Mouse (Mus musculus) embryonic facial prominence, embryonic 11.5 days (tissue): Measurements from ENCODE around the gene Smcr8. TPM values are rescaled to one million over a fixed set of nuclear protein-coding genes. Genes with fewer than 3 reads are reported as not detected.
A peak's percentile ranks its signal among the peaks of the same experiment; 100 is the strongest.

Experiments
- ATAC-seq: fragments of 200-750 bp; cut with Nextera tagmentation; replicated peaks from 2 replicates; pipeline ENCODE4 v1.8.0; 2017; ENCODE audit warnings: low read depth; ENCODE audit not compliant: insufficient number of reproducible peaks, low FRiP score, low TSS enrichment
- DNase-seq: peaks from one replicate; pipeline ENCODE4 v3.0.0-alpha.2; 2015; ENCODE audit warnings: low spot score
- H3K27ac ChIP-seq: fragments of 300-500 bp; sonication (generic); replicated peaks from 2 replicates; pipeline ENCODE4 v1.5.1; 2014; ENCODE audit warnings: mild to moderate bottlenecking, low read depth, low read length, control low read depth
- H3K27me3 ChIP-seq: fragments of 300-500 bp; sonication (generic); 2 replicates; pipeline ENCODE4 v1.6.1; 2014; ENCODE audit warnings: mild to moderate bottlenecking, low read length, moderate library complexity, mixed read lengths; ENCODE audit not compliant: control insufficient read depth, insufficient read depth
- H3K36me3 ChIP-seq: fragments of 300-500 bp; sonication (generic); replicated peaks from 2 replicates; pipeline ENCODE4 v1.6.1; 2014; ENCODE audit warnings: low read depth, mild to moderate bottlenecking, low read length, moderate library complexity, mixed read lengths; ENCODE audit not compliant: control insufficient read depth, insufficient read depth
- H3K4me1 ChIP-seq: fragments of 300-500 bp; sonication (generic); 2 replicates; pipeline ENCODE4 v1.6.1; 2014; ENCODE audit warnings: low read length, mixed read lengths; ENCODE audit not compliant: control insufficient read depth, insufficient read depth
- H3K4me2 ChIP-seq: fragments of 300-500 bp; sonication (generic); 2 replicates; pipeline ENCODE4 v1.6.1; 2014; ENCODE audit warnings: low read depth, mild to moderate bottlenecking, control low read depth, low read length, moderate library complexity
- H3K4me3 ChIP-seq: fragments of 300-500 bp; sonication (generic); 2 replicates; pipeline ENCODE4 v1.5.1; 2014; ENCODE audit warnings: low read depth, low read length, control low read depth
- H3K9ac ChIP-seq: fragments of 300-500 bp; sonication (generic); replicated peaks from 2 replicates; pipeline ENCODE4 v1.6.1; 2014; ENCODE audit warnings: mild to moderate bottlenecking, control low read depth, low read length
- H3K9me3 ChIP-seq: fragments of 300-500 bp; sonication (generic); replicated peaks from 2 replicates; pipeline ENCODE4 v1.6.1; 2016; ENCODE audit warnings: mild to moderate bottlenecking, low read length, inconsistent platforms, mixed read lengths; ENCODE audit not compliant: control insufficient read depth
- WGBS: fragments of 180-500 bp; shearing (Covaris S2); extraction: QIAGEN DNeasy Blood & Tissue Kit; methylation state at CpG from one replicate; pipeline ENCODE4 v1.1.7; 2014; 5-methylcytosine and 5-hydroxymethylcytosine counted together
- polyA plus RNA-seq: library from polyadenylated mRNA; unstranded; fragments of >200 nt; fragmentation: Nextera tagmentation; extraction: Ambion mirVana; gene quantifications from 2 replicates; pipeline ENCODE4 v1.2.1, GENCODE M21; 2014

Smcr8 gene
- polyA plus RNA-seq, 1 experiment from 2014 or later, result 9.9 TPM

DNA sequence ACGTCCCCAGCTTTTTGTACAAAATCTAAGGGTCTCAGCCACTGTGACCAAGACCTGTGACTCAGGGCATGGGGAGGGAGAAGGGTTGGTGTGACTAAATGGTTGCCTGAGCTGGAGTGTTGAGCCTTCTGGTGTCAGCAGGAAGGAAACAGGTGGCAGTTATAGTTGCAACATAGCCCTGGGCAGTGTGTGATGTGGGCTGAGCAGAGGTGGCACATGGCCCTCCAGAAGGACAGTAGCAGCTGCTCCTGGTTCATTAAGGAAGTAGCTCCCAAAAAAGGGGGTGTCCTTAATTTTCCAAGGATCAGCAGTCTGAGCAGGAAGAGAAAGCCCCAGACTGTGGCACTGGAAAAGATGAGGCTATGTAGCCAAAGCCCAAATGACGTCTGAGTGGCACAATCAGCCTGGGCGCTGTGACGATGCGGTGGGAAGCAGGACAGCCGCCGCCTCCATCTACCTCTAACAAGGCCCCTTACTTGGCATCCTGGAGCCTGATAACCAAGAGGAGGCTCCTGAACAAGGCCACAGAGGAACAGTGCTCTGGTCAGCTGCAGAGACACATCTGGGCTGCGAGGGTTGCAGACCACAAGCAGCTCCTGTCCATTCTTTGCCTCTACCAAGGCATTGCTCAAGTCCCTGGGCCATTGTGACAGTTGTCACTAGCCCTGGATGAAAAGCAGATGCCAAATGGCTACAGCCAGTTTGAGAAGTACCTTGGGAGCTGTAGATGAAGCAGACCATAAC is 7.0 kb downstream of the Smcr8 start:
- no peak overlapping the region for H3K9ac ChIP-seq
- H3K27me3 ChIP-seq, result no peaks in the 10 kb centered on the region
- H3K9me3 ChIP-seq, result no peaks in the 10 kb centered on the region
- H3K27ac ChIP-seq, result no peak overlapping the region
- peaks cover 4% of the 10 kb centered on the region; the same call in 1 of the 2 replicates for H3K36me3 ChIP-seq
- H3K4me2 ChIP-seq, result no peak overlapping the region
- no peaks in the 10 kb centered on the region; the same call in 1 of the 2 replicates for H3K4me1 ChIP-seq
- no peak for DNase-seq
- H3K4me3 ChIP-seq, result no peak overlapping the region
- WGBS, result 88% methylated on average over 8 of the region's 8 CpGs
- ATAC-seq, result no peak

DNA sequence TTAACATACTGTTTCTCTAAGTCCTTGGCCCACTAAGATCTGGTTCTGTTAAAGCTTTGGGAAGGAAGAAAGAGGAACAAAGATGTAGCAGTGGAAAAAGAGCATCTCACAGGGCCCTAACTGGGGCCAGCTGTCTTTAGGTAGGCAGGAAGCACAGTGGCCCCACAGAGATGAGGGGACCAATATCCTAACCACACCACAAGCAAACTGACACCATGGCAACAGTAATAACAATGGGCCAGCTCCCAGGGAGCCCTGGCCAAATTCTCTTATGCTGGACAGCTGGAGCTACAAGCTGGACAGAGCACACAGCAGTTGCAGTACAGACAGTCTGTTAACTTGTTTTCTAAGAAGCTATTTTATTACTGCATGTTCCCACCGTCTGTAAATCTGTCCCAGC is 10.3 kb downstream of the Smcr8 start:
- H3K27ac ChIP-seq, result no peak overlapping the region
- no peaks in the 10 kb centered on the region for H3K27me3 ChIP-seq
- peaks cover 6% of the 10 kb centered on the region; the same call in 1 of the 2 replicates for H3K36me3 ChIP-seq
- H3K4me2 ChIP-seq, result no peak overlapping the region
- H3K9me3 ChIP-seq, result no peaks in the 10 kb centered on the region
- DNase-seq, result no peak
- WGBS, result 79% methylated on average over 1 of the region's 1 CpGs
- H3K9ac ChIP-seq, result no peak overlapping the region
- no peak for ATAC-seq
- H3K4me3 ChIP-seq, result no peak overlapping the region
- H3K4me1 ChIP-seq, result no peaks in the 10 kb centered on the region

DNA sequence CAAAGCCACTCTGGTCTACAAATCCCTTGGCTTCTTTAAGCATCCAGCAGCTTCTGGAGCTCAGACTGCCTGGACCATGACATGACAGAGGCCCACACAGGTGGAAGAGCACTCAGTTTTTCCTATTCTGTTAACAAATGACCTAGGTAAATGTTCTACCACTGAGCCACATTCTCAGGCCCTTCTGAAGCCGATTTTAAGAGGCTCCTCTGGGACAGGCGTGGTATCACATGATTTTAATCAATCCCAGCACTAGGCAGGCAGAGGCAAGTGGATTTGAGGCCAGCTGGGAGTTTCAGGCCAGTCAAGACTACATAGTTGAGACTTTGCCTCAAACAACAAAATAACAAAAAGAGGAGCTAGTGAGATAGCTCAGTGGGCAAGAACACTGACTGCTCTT is 13.1 kb downstream of the Smcr8 start:
- WGBS, result 57% methylated on average over 2 of the region's 2 CpGs
- no peaks in the 10 kb centered on the region for H3K4me1 ChIP-seq
- DNase-seq, result no peak
- H3K27ac ChIP-seq, result no peak overlapping the region
- H3K9me3 ChIP-seq, result no peaks in the 10 kb centered on the region
- no peaks in the 10 kb centered on the region for H3K27me3 ChIP-seq
- ATAC-seq, result no peak
- no peak overlapping the region for H3K9ac ChIP-seq
- H3K36me3 ChIP-seq, result peaks cover 6% of the 10 kb centered on the region; the same call in 1 of the 2 replicates
- no peak overlapping the region for H3K4me2 ChIP-seq
- no peak overlapping the region for H3K4me3 ChIP-seq

DNA sequence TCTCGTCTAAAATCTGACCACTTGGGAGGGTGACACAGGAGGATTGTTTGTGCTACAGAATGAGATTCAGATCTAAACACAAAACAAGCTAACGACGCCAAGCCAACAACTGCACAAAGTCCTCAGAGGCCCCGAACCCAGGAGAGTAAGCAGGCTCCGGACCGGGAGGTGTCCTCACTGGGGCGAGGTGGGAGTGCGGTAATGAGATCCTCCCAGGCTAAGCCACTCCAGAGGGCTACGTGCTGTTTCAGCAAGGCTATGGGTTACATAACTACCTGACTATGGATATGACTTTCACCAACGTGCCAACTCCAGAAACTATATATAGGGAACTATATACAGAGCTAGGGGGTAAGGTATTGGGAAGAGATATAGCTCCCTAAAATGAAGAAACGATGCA is 19.0 kb downstream of the Smcr8 start:
- H3K4me2 ChIP-seq, result no peak overlapping the region
- peaks cover 5% of the 10 kb centered on the region for H3K36me3 ChIP-seq
- H3K4me3 ChIP-seq, result no peak overlapping the region
- no peak overlapping the region for H3K9ac ChIP-seq
- no peaks in the 10 kb centered on the region for H3K4me1 ChIP-seq
- 92% methylated on average over 11 of the region's 11 CpGs for WGBS
- no peaks in the 10 kb centered on the region for H3K27me3 ChIP-seq
- DNase-seq (no peak), ATAC-seq (no peak)
- H3K27ac ChIP-seq, result no peak overlapping the region
- H3K9me3 ChIP-seq, result no peaks in the 10 kb centered on the region

DNA sequence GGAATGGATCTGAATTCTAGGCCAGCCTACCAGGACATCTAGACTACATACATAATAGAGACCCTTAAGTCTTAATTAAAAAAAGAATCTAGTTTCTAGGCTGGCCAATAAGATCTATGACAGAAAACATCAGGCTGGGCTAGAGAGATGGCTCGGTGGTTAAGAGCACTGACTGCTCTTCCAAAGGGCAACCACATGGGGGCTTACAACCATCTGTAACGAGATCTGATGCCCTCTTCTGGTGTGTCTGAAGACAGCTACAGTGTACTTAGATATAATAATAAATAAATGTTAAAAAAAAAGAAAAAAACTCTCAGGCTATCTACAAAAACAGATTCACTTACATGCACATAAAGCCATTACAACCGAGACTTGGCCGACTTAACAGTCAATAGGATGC is 22.7 kb downstream of the Smcr8 start:
- Histone ChIP-seq H3K36me3 (peaks cover 2% of the 10 kb centered on the region), H3K4me2 (no peak overlapping the region), H3K4me1 (no peaks in the 10 kb centered on the region), H3K27ac (no peak overlapping the region), H3K27me3 (no peaks in the 10 kb centered on the region), H3K9me3 (no peaks in the 10 kb centered on the region), H3K9ac (no peak overlapping the region), H3K4me3 (no peak overlapping the region)
- WGBS, result 75% methylated on average over 4 of the region's 4 CpGs
- DNase-seq, result no peak
- no peak for ATAC-seq

DNA sequence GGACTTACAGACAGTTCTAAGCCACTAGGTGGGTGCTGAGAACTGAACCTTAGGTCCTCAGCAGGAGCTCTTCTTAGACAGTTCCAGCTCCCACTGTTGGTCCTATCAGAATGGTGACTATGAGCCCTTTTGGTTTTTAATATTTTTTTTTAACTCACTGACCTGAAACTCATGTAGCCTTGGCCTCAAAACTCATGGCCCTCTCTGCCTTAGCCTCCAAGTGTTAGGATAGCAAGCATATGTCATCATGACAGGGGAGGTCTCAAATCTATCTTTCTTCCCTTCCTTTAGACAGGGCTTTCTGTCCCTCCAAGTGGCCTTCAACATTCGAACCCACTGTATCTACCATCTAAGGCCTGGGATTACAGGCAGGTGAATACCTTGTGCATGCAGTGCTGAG is 23.6 kb downstream of the Smcr8 start:
- 100% methylated on average over 1 of the region's 1 CpGs for WGBS
- no peaks in the 10 kb centered on the region for H3K27me3 ChIP-seq
- no peaks in the 10 kb centered on the region for H3K4me1 ChIP-seq
- no peak overlapping the region for H3K4me2 ChIP-seq
- H3K9ac ChIP-seq, result no peak overlapping the region
- no peak overlapping the region for H3K4me3 ChIP-seq
- no peak for DNase-seq
- H3K9me3 ChIP-seq, result no peaks in the 10 kb centered on the region
- ATAC-seq, result no peak
- H3K36me3 ChIP-seq, result peaks cover 2% of the 10 kb centered on the region
- no peak overlapping the region for H3K27ac ChIP-seq

DNA sequence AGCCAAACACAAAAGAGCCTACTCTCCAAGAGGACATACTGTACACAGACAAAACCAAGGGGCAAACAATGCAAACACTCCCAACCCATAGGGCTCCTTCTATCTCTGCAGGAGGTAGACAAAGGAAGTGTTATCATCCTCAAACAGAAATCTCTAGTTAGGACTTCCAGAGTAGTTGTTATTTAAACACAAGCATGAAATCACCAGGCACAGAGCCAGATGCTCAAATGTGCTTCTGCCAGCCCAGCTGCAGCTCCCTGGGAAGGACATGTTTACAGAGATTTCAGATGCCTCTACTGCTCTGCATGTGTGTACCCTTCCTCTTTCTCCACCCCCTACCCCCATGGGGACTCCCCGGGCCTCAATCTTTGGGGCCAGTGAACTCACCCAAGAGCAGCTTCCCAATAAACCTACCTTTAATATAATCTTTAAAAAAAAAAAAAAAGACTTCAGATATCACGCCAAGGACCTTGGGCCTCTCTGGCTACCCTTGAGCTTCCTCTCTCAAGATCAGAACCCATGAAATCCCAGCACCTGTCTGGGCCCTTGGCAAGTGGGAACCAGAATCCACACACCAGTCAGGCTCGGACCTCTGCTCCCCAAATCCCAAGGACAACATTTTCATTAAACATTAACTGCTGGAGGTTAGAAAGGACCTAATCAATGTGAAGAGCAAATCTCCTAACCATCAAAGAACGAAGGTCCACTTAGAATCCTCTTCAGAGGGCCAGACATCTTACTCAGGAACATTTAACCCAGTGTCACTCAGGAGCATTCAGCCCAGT is 31.2 kb downstream of the Smcr8 start:
- no peaks in the 10 kb centered on the region for H3K9me3 ChIP-seq
- no peaks in the 10 kb centered on the region for H3K36me3 ChIP-seq
- H3K9ac ChIP-seq, result no peak overlapping the region
- H3K27ac ChIP-seq, result no peak overlapping the region
- H3K4me1 ChIP-seq, result no peaks in the 10 kb centered on the region
- no peaks in the 10 kb centered on the region for H3K27me3 ChIP-seq
- no peak overlapping the region for H3K4me2 ChIP-seq
- no peak for ATAC-seq
- WGBS, result 82% methylated on average over 4 of the region's 4 CpGs
- no peak for DNase-seq
- no peak overlapping the region for H3K4me3 ChIP-seq

DNA sequence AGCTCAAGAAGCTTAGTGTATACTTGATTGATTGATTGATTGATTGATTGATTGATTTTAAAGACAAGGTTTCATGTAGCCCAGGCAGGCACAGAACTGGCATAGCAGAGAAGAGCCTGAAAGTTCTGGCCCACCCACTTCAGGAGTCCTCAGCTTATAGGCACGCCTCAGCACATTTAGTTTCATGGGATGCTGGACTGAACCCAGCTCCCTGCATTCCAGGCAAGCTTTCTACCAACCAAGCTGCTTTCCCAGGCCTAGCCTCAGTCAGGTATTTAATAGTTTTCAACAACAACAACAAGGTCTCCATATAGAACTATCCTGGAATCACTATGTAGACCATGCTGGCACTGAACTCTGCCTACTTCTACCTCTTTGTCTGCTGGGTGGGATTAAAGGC is 32.2 kb downstream of the Smcr8 start:
- Histone ChIP-seq H3K9me3 (no peaks in the 10 kb centered on the region), H3K9ac (peak overlapping the region; percentile 37; the same call in 1 of the 2 replicates), H3K27me3 (no peaks in the 10 kb centered on the region), H3K4me1 (no peaks in the 10 kb centered on the region), H3K4me2 (peak overlapping the region; percentile 76; the same call in 1 of the 2 replicates), H3K27ac (no peak overlapping the region), H3K36me3 (no peaks in the 10 kb centered on the region), H3K4me3 (no peak overlapping the region)
- no peak for DNase-seq
- no peak for ATAC-seq
- WGBS, result 81% methylated on average over 1 of the region's 1 CpGs
